Mouse (Mus musculus) inflammation-experienced regulatory T-cells (primary cell): ENCODE results near the gene C130032M10Rik. TPM values are rescaled to one million over a fixed set of nuclear protein-coding genes. Genes with fewer than 3 reads are reported as not detected.

Experiments used
- polyA plus RNA-seq, 2 experiments: library from polyadenylated mRNA; unstranded; fragments of 100-300 nt; shearing (Covaris generic); gene quantifications; one replicate each; pipeline ENCODE4 v1.2.1; 2017

The C130032M10Rik gene
- polyA plus RNA-seq = not detected

GRCm38 (mm10) chr9:114515364-114515763 is at the start of gene C130032M10Rik:
TSS of gene C130032M10Rik (plus strand) at chr9:114515697.

GRCm38 (mm10) chr9:114504816-114505215 is 10.7 kb upstream of the C130032M10Rik start, which contains the start of gene Ccr4:
TSS of gene Ccr4 (minus strand) at chr9:114504916.

GRCm38 (mm10) chr9:114563761-114564606 is 48.5 kb downstream of the C130032M10Rik start, which contains the start of gene Trim71:
TSS of gene Trim71 (minus strand) at chr9:114564369.

Other genes starting within 250 kb of the C130032M10Rik start
- gene Bcl2a1c, start 185.6 kb upstream of the C130032M10Rik start, polyA plus RNA-seq = 1 to 10 TPM; 2.2 to 5.1 TPM
- 10 to 100 TPM; 14.8 to 20.4 TPM for gene Crtap, start 125.0 kb upstream of the C130032M10Rik start, polyA plus RNA-seq
- gene Glb1, start 114.6 kb upstream of the C130032M10Rik start, polyA plus RNA-seq = 10 to 100 TPM; 32.5 to 40.1 TPM
- 10 to 100 TPM; 22.6 to 26.1 TPM for gene Tmppe, start 114.6 kb upstream of the C130032M10Rik start, polyA plus RNA-seq
- 10 to 100 TPM; 13.4 to 38.0 TPM for gene Ccr4, start 10.8 kb upstream of the C130032M10Rik start, polyA plus RNA-seq
- gene Trim71, start 48.7 kb downstream of the C130032M10Rik start, polyA plus RNA-seq = 1 to 10 TPM in 1 of 2 experiments, under 1 TPM in 1; 0.08 to 1.4 TPM
- 10 to 100 TPM; 54.0 to 64.9 TPM for gene Cnot10, start 124.5 kb downstream of the C130032M10Rik start, polyA plus RNA-seq
- gene Dync1li1, start 173.1 kb downstream of the C130032M10Rik start, polyA plus RNA-seq = 10 to 100 TPM; 63.5 to 96.7 TPM
- 100 to 1,000 TPM; 163 to 215 TPM for gene Cmtm6, start 215.4 kb downstream of the C130032M10Rik start, polyA plus RNA-seq